Mouse (Mus musculus): ENCODE data around the gene Prr5. TPM values are rescaled to one million over a fixed set of nuclear protein-coding genes. Genes with fewer than 3 reads are reported as not detected.

The Prr5 gene
- polyA plus RNA-seq (2016; fragmentation: Nextera tagmentation; extraction: Ambion mirVana) = 12.6 and 14.1 TPM in 2 replicates

DNA sequence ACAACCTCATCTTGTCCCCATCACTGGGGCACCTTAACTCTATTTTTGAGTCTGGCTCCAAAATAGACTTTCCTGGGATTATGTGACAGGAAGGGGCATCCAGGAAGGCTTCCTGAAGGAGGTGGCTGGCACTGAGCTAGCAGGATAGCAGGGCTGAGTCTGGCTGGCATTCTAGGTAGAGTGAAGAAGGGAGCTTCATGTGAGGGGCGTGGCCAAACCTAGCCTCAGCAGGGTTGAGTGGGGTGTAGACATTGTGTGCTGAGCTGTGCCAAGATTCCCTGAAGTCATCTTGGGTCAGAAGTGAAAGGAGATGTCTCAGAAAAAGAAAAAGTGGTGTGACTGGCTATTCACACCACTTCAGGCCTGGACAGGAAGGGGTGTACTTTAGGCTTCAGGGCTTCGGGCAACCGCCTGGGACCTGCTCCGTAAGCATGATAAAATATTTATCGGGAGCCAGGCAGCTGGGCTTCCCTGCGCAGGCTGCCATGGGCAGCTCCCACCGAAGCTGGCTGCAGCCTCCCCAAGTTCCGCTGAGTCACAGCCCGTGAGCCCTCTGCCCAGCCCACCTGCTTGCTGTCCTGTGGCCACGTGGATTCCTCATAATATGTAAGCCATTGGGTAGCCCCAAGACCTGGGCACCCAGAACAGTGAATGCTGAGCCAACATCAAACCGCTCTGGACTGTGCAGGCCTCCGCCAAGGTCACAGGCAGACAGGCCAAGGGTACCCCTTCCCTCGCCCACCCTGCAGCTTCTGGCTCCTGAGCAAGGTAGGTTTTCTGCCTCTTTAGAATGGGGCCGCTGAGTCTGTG is at the start of gene Prr5:
Prr5 (plus strand) TSS at position 683 of the 810 bp plus-strand sequence.
- H3K9me3 ChIP-seq (replicated peaks) = no peaks in the 10 kb centered on the region
- H3K4me3 ChIP-seq = no peak within 1 kb of the TSS
- peaks cover 28% of the 10 kb centered on the region for H3K27me3 ChIP-seq (replicated peaks)
- H3K27ac ChIP-seq = no peak within 1 kb of the TSS
- ATAC-seq = peak; percentile 69
- no peak within 1 kb of the TSS for H3K4me2 ChIP-seq
- 54% methylated on average over 14 of the region's 14 CpGs for WGBS (ENCODE audit: insufficient replicate concordance)
- no peak within 1 kb of the TSS for H3K9ac ChIP-seq
- H3K36me3 ChIP-seq = no peaks in the 10 kb centered on the region
- H3K4me1 ChIP-seq = peaks cover 33% of the 10 kb centered on the region

DNA sequence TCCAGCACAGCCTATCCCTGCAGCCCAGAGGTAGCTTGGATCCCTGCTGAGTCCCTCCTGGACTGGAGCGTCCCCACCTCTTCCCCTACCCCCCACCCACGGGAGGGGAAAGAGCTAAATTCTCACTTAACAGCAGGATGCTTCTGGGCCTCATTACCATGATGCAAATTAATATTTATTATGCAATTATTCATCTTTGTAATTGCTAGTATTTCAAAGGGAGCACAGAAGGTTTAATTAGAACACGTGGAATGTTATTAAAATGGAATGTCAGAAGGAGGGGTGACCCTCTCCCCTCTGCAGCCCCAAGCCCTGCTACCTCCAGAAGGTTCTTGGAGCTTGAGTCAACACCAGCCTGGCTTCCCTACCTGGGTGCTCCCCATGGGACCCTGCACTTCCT is 49.4 kb upstream of the Prr5 start:
- Histone ChIP-seq H3K4me1 (no peaks in the 10 kb centered on the region), H3K27ac (no peak overlapping the region), H3K4me3 (no peak overlapping the region), H3K4me2 (no peak overlapping the region), H3K27me3 (replicated peaks) (peaks cover 39% of the 10 kb centered on the region), H3K36me3 (no peaks in the 10 kb centered on the region), H3K9ac (no peak overlapping the region), H3K9me3 (replicated peaks) (no peaks in the 10 kb centered on the region)
- WGBS (ENCODE audit: insufficient replicate concordance) = 49% methylated on average over 3 of the region's 3 CpGs
- ATAC-seq = no peak

DNA sequence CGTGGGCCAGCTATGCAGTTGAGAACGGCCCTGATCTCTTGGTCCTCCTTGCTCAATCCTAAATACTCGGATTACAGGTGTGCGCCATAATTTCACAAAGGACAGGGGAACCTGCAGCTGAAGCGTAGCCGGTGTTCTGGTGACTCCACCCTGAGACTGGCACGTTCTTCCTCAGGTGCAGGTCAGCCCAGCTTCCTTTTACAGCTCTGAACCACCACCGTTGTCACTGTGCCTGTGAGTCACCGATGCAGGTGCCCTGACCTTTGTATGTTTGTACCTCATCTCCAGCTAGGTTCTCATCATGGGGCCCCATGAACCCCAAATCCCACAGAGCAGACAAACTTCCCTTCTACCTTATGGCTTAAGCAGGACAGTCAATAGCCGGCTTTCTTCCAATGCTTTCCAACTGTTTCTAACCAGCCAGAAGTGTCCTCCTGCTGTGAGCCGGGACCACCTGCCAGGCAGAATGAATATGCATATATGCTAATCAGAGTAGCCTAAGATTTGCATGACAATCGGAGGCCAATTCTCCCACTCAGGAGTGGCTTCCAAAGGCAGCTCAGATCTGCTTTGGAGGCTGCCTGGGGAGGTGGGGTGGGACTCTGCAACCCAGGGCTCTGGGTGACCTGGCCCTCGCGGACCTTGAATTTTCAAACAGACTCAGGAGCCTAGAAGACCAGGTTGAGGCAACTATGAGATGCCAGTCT is 47.5 kb upstream of the Prr5 start:
- H3K4me2 ChIP-seq = no peak overlapping the region
- H3K9ac ChIP-seq = no peak overlapping the region
- WGBS (ENCODE audit: insufficient replicate concordance) = 33% methylated on average over 14 of the region's 14 CpGs
- H3K9me3 ChIP-seq (replicated peaks) = no peaks in the 10 kb centered on the region
- no peak overlapping the region for H3K4me3 ChIP-seq
- no peaks in the 10 kb centered on the region for H3K36me3 ChIP-seq
- no peak overlapping the region for H3K27ac ChIP-seq
- H3K4me1 ChIP-seq = peaks cover 10% of the 10 kb centered on the region
- H3K27me3 ChIP-seq (replicated peaks) = peaks cover 22% of the 10 kb centered on the region
- ATAC-seq = no peak

DNA sequence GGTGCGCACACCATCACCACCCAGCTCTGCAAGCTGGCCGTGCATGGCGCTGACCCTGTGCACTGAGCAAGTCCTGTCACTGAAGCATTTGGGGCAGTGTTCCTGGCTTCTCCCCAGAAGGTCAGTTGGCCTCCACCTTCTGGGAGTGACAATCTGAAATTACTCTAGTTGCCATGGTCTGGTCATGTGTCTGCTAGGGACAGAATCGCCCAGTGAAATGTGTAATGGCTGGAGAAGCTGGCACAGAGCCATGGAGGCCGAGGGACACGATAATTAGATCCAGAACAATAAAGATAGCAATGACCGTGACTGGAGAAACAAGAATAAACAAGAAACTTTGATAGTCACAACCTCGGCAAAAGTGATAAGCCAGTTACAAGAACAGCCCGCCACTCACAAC is 44.5 kb upstream of the Prr5 start:
- H3K36me3 ChIP-seq = no peaks in the 10 kb centered on the region
- H3K27ac ChIP-seq = no peak overlapping the region
- H3K27me3 ChIP-seq (replicated peaks) = peaks cover 22% of the 10 kb centered on the region
- H3K9me3 ChIP-seq (replicated peaks) = no peaks in the 10 kb centered on the region
- ATAC-seq = no peak
- 58% methylated on average over 9 of the region's 9 CpGs for WGBS (ENCODE audit: insufficient replicate concordance)
- H3K9ac ChIP-seq = no peak overlapping the region
- no peak overlapping the region for H3K4me3 ChIP-seq
- no peak overlapping the region for H3K4me2 ChIP-seq
- H3K4me1 ChIP-seq = peaks cover 10% of the 10 kb centered on the region

GRCm38 (mm10) chr15:84625712-84626414 is 43.6 kb upstream of the Prr5 start:
- peak; percentile 55 for ATAC-seq
- Histone ChIP-seq H3K4me2 (no peak overlapping the region), H3K9ac (no peak overlapping the region)

GRCm38 (mm10) chr15:84627308-84627707 is 42.1 kb upstream of the Prr5 start:
- Histone ChIP-seq H3K4me2 (no peak overlapping the region), H3K27me3 (replicated peaks) (peaks cover 9% of the 10 kb centered on the region; the same call in 1 of the 2 replicates), H3K9me3 (replicated peaks) (no peaks in the 10 kb centered on the region), H3K27ac (no peak overlapping the region), H3K36me3 (no peaks in the 10 kb centered on the region), H3K4me3 (no peak overlapping the region), H3K4me1 (peaks cover 10% of the 10 kb centered on the region), H3K9ac (no peak overlapping the region)
- 62% methylated on average over 5 of the region's 5 CpGs for WGBS (ENCODE audit: insufficient replicate concordance)
- no peak for ATAC-seq

More at GRCm38 (mm10) chr15:84625712-84626414, 43.6 kb upstream of the Prr5 start:
- Histone ChIP-seq H3K27ac (no peak overlapping the region), H3K36me3 (no peaks in the 10 kb centered on the region), H3K9me3 (replicated peaks) (no peaks in the 10 kb centered on the region), H3K27me3 (replicated peaks) (peaks cover 22% of the 10 kb centered on the region), H3K4me3 (no peak overlapping the region), H3K4me1 (peaks cover 10% of the 10 kb centered on the region)
- WGBS (ENCODE audit: insufficient replicate concordance) = 36% methylated on average over 6 of the region's 6 CpGs

- no peaks in the 10 kb centered on the region for H3K9me3 ChIP-seq (replicated peaks)
- 21% methylated on average over 3 of the region's 3 CpGs for WGBS (ENCODE audit: insufficient replicate concordance)
- no peak overlapping the region for H3K4me2 ChIP-seq
- no peaks in the 10 kb centered on the region for H3K36me3 ChIP-seq
- no peak overlapping the region for H3K4me3 ChIP-seq
- H3K4me1 ChIP-seq = peaks cover 10% of the 10 kb centered on the region
- ATAC-seq = no peak
- H3K27ac ChIP-seq = no peak overlapping the region
- no peaks in the 10 kb centered on the region for H3K27me3 ChIP-seq (replicated peaks)
- no peak overlapping the region for H3K9ac ChIP-seq
These were observed 39.7 kb upstream of the Prr5 start for GRCm38 (mm10) chr15:84629680-84630079.

- WGBS (ENCODE audit: insufficient replicate concordance) = under 1% methylated on average over 7 of the region's 7 CpGs
- Histone ChIP-seq H3K36me3 (no peaks in the 10 kb centered on the region), H3K4me2 (no peak overlapping the region), H3K4me1 (no peaks in the 10 kb centered on the region), H3K9me3 (replicated peaks) (no peaks in the 10 kb centered on the region), H3K27ac (no peak overlapping the region), H3K27me3 (replicated peaks) (no peaks in the 10 kb centered on the region), H3K4me3 (no peak overlapping the region), H3K9ac (no peak overlapping the region)
- ATAC-seq = no peak
These were observed 37.9 kb upstream of the Prr5 start for GRCm38 (mm10) chr15:84631560-84631959.

- no peaks in the 10 kb centered on the region for H3K9me3 ChIP-seq (replicated peaks)
- H3K27ac ChIP-seq = no peak overlapping the region
- H3K4me3 ChIP-seq = no peak overlapping the region
- H3K27me3 ChIP-seq (replicated peaks) = no peaks in the 10 kb centered on the region
- no peak overlapping the region for H3K4me2 ChIP-seq
- no peaks in the 10 kb centered on the region for H3K36me3 ChIP-seq
- ATAC-seq = no peak
- H3K4me1 ChIP-seq = peaks cover 11% of the 10 kb centered on the region
- no peak overlapping the region for H3K9ac ChIP-seq
- 55% methylated on average over 3 of the region's 3 CpGs for WGBS (ENCODE audit: insufficient replicate concordance)
These were observed 35.1 kb upstream of the Prr5 start for GRCm38 (mm10) chr15:84634361-84634760.

DNA sequence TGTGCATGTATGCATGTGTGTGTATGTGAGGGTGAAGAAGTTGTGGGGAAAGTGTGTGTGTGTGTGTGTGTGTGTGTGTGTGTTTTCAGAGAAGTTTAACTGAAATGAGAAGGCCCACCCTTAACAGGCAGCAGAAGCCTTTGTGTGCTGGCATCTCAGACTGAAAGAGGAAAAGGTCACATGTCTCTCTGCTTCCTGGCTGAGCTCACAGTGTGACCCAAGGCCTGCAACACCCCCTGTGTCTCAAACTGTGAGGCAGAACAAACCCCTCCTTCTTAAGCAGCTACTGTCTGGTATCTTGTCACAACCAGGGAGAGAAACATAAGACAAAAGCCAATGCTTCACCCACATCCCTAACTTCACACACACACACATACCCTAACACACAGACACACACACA is 31.0 kb upstream of the Prr5 start:
- peaks cover 34% of the 10 kb centered on the region for H3K4me1 ChIP-seq
- H3K27me3 ChIP-seq (replicated peaks) = no peaks in the 10 kb centered on the region; the same call in 1 of the 2 replicates
- no peak overlapping the region for H3K4me2 ChIP-seq
- ATAC-seq = no peak
- no peaks in the 10 kb centered on the region for H3K36me3 ChIP-seq
- H3K4me3 ChIP-seq = no peak overlapping the region
- no peaks in the 10 kb centered on the region for H3K9me3 ChIP-seq (replicated peaks)
- H3K27ac ChIP-seq = peak overlapping the region; percentile 59
- H3K9ac ChIP-seq = no peak overlapping the region

DNA sequence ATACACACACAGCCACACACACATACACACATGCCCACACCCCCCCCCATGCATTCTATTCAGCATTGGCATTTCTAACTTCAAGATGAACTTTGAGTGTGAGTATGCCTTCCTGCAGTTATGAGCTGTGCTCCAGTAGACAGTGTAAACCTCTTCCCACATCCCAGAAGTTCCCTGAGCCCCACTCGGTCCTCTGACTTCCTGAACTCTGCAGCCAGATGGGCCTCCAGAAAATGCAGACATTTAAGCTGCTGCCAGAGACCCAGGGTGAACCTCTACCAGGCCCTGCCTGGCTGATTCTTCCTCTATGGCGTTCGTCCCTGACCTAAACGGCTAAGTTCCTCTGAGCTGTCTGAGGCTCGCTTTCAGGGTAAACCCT is 30.4 kb upstream of the Prr5 start:
- Histone ChIP-seq H3K4me3 (no peak overlapping the region), H3K36me3 (no peaks in the 10 kb centered on the region), H3K9me3 (replicated peaks) (no peaks in the 10 kb centered on the region), H3K27me3 (replicated peaks) (no peaks in the 10 kb centered on the region; the same call in 1 of the 2 replicates), H3K9ac (no peak overlapping the region), H3K4me2 (no peak overlapping the region), H3K27ac (peak overlapping the region; percentile 59), H3K4me1 (peaks cover 34% of the 10 kb centered on the region)
- WGBS (ENCODE audit: insufficient replicate concordance) = 42% methylated on average over 5 of the region's 5 CpGs
- ATAC-seq = no peak
